Mouse (Mus musculus): Measurements from ENCODE around the gene Cntn4. TPM values are rescaled to one million over a fixed set of nuclear protein-coding genes. Genes with fewer than 3 reads are reported as not detected.

Gene Cntn4
- polyA plus RNA-seq, 1 experiment from 2014 or later, result 0.72 TPM

- DNase-seq (ENCODE audit: low spot score) (no peak), ATAC-seq (ENCODE audit: low FRiP score, low TSS enrichment) (no peak)
- Histone ChIP-seq H3K27ac (replicated peaks) (no peak overlapping the region), H3K36me3 (ENCODE audit: control insufficient read depth, insufficient read depth, low read length) (no peaks in the 10 kb centered on the region), H3K9me3 (ENCODE audit: control insufficient read depth, low read length) (no peaks in the 10 kb centered on the region), H3K9ac (ENCODE audit: low read length) (no peak overlapping the region), H3K4me3 (ENCODE audit: low read depth, low read length) (no peak overlapping the region), H3K27me3 (ENCODE audit: control insufficient read depth, insufficient read depth, low read length) (no peaks in the 10 kb centered on the region), H3K4me1 (replicated peaks; ENCODE audit: control insufficient read depth, insufficient read depth) (no peaks in the 10 kb centered on the region), H3K4me2 (replicated peaks; ENCODE audit: low read depth) (no peak overlapping the region)
- no peak for TF ChIP-seq EP300 (optimal IDR thresholded peaks at IDR 0.05)
- no peak for TF ChIP-seq CTCF (IDR thresholded peaks at IDR 0.05; ENCODE audit: low read depth)
- 75% methylated on average over 3 of the region's 3 CpGs for WGBS
Measured at GRCm38 (mm10) chr6:106499166-106499565, 821.7 kb downstream of the Cntn4 start.

- Histone ChIP-seq H3K9me3 (ENCODE audit: control insufficient read depth, low read length) (no peaks in the 10 kb centered on the region), H3K27me3 (ENCODE audit: control insufficient read depth, insufficient read depth, low read length) (no peaks in the 10 kb centered on the region), H3K4me3 (ENCODE audit: low read depth, low read length) (no peak overlapping the region), H3K9ac (ENCODE audit: low read length) (no peak overlapping the region), H3K4me2 (replicated peaks; ENCODE audit: low read depth) (no peak overlapping the region), H3K27ac (replicated peaks) (no peak overlapping the region), H3K36me3 (ENCODE audit: control insufficient read depth, insufficient read depth, low read length) (no peaks in the 10 kb centered on the region), H3K4me1 (replicated peaks; ENCODE audit: control insufficient read depth, insufficient read depth) (no peaks in the 10 kb centered on the region)
- ATAC-seq (ENCODE audit: low FRiP score, low TSS enrichment) (no peak), DNase-seq (ENCODE audit: low spot score) (no peak)
- TF ChIP-seq EP300 (optimal IDR thresholded peaks at IDR 0.05) (no peak), CTCF (IDR thresholded peaks at IDR 0.05; ENCODE audit: low read depth) (no peak)
- WGBS, result 56% methylated on average over 9 of the region's 9 CpGs
Measured at GRCm38 (mm10) chr6:106503961-106504360, 826.5 kb downstream of the Cntn4 start.

GRCm38 (mm10) chr6:106520367-106520766 is 842.9 kb downstream of the Cntn4 start:
- no peak overlapping the region for H3K4me3 ChIP-seq (ENCODE audit: low read depth, low read length)
- no peaks in the 10 kb centered on the region for H3K36me3 ChIP-seq (ENCODE audit: control insufficient read depth, insufficient read depth, low read length)
- TF ChIP-seq EP300 (optimal IDR thresholded peaks at IDR 0.05) (no peak), CTCF (IDR thresholded peaks at IDR 0.05; ENCODE audit: low read depth) (no peak)
- no peak overlapping the region for H3K9ac ChIP-seq (ENCODE audit: low read length)
- H3K9me3 ChIP-seq (ENCODE audit: control insufficient read depth, low read length), result no peaks in the 10 kb centered on the region
- ATAC-seq (ENCODE audit: low FRiP score, low TSS enrichment), result no peak
- H3K4me2 ChIP-seq (replicated peaks; ENCODE audit: low read depth), result no peak overlapping the region
- H3K27ac ChIP-seq (replicated peaks), result no peak overlapping the region
- no peaks in the 10 kb centered on the region for H3K4me1 ChIP-seq (replicated peaks; ENCODE audit: control insufficient read depth, insufficient read depth)
- no peaks in the 10 kb centered on the region for H3K27me3 ChIP-seq (ENCODE audit: control insufficient read depth, insufficient read depth, low read length)
- 67% methylated on average over 1 of the region's 1 CpGs for WGBS
- no peak for DNase-seq (ENCODE audit: low spot score)

- Histone ChIP-seq H3K36me3 (ENCODE audit: control insufficient read depth, insufficient read depth, low read length) (no peaks in the 10 kb centered on the region), H3K4me2 (replicated peaks; ENCODE audit: low read depth) (no peak overlapping the region), H3K27ac (replicated peaks) (no peak overlapping the region), H3K4me3 (ENCODE audit: low read depth, low read length) (no peak overlapping the region), H3K4me1 (replicated peaks; ENCODE audit: control insufficient read depth, insufficient read depth) (no peaks in the 10 kb centered on the region), H3K27me3 (ENCODE audit: control insufficient read depth, insufficient read depth, low read length) (no peaks in the 10 kb centered on the region), H3K9me3 (ENCODE audit: control insufficient read depth, low read length) (no peaks in the 10 kb centered on the region), H3K9ac (ENCODE audit: low read length) (no peak overlapping the region)
- ATAC-seq (ENCODE audit: low FRiP score, low TSS enrichment), result no peak
- no peak for DNase-seq (ENCODE audit: low spot score)
- TF ChIP-seq EP300 (optimal IDR thresholded peaks at IDR 0.05), result no peak
Measured at GRCm38 (mm10) chr6:106543500-106543899, 866.0 kb downstream of the Cntn4 start.

- H3K27me3 ChIP-seq (ENCODE audit: control insufficient read depth, insufficient read depth, low read length), result no peaks in the 10 kb centered on the region
- no peak overlapping the region for H3K27ac ChIP-seq (replicated peaks)
- TF ChIP-seq EP300 (optimal IDR thresholded peaks at IDR 0.05) (no peak), CTCF (IDR thresholded peaks at IDR 0.05; ENCODE audit: low read depth) (no peak)
- H3K4me3 ChIP-seq (ENCODE audit: low read depth, low read length), result no peak overlapping the region
- ATAC-seq (ENCODE audit: low FRiP score, low TSS enrichment) (no peak), DNase-seq (ENCODE audit: low spot score) (no peak)
- H3K9ac ChIP-seq (ENCODE audit: low read length), result no peak overlapping the region
- whole genome bisulfite sequencing, result 83% methylated on average over 6 of the region's 6 CpGs
- no peaks in the 10 kb centered on the region for H3K9me3 ChIP-seq (ENCODE audit: control insufficient read depth, low read length)
- no peaks in the 10 kb centered on the region for H3K4me1 ChIP-seq (replicated peaks; ENCODE audit: control insufficient read depth, insufficient read depth)
- no peaks in the 10 kb centered on the region for H3K36me3 ChIP-seq (ENCODE audit: control insufficient read depth, insufficient read depth, low read length)
- H3K4me2 ChIP-seq (replicated peaks; ENCODE audit: low read depth), result no peak overlapping the region
Measured at GRCm38 (mm10) chr6:106561649-106562048, 884.2 kb downstream of the Cntn4 start.

GRCm38 (mm10) chr6:106565316-106565715 is 887.9 kb downstream of the Cntn4 start:
- Histone ChIP-seq H3K4me3 (ENCODE audit: low read depth, low read length) (no peak overlapping the region), H3K9ac (ENCODE audit: low read length) (no peak overlapping the region), H3K9me3 (ENCODE audit: control insufficient read depth, low read length) (no peaks in the 10 kb centered on the region), H3K36me3 (ENCODE audit: control insufficient read depth, insufficient read depth, low read length) (no peaks in the 10 kb centered on the region), H3K27me3 (ENCODE audit: control insufficient read depth, insufficient read depth, low read length) (no peaks in the 10 kb centered on the region), H3K27ac (replicated peaks) (no peak overlapping the region), H3K4me2 (replicated peaks; ENCODE audit: low read depth) (no peak overlapping the region), H3K4me1 (replicated peaks; ENCODE audit: control insufficient read depth, insufficient read depth) (no peaks in the 10 kb centered on the region)
- no peak for ATAC-seq (ENCODE audit: low FRiP score, low TSS enrichment)
- DNase-seq (ENCODE audit: low spot score), result no peak
- TF ChIP-seq EP300 (optimal IDR thresholded peaks at IDR 0.05), result no peak
- no peak for TF ChIP-seq CTCF (IDR thresholded peaks at IDR 0.05; ENCODE audit: low read depth)
- WGBS, result 67% methylated on average over 7 of the region's 7 CpGs
